Mouse (Mus musculus) limb, embryonic 11.5 days (tissue): ENCODE data around the gene Tmem179. TPM values are rescaled to one million over a fixed set of nuclear protein-coding genes. Genes with fewer than 3 reads are reported as not detected.

Experiments
- ATAC-seq: fragments of 200-750 bp; cut with Nextera tagmentation; 2 replicates; pipeline ENCODE4 v1.8.0; 2017; ENCODE audit warnings: low read depth; ENCODE audit not compliant: insufficient number of reproducible peaks, low FRiP score, low TSS enrichment
- DNase-seq: peaks from one replicate; pipeline ENCODE4 v3.0.0-alpha.2; 2015; ENCODE audit warnings: low spot score
- H3K27ac ChIP-seq: fragments of 300-500 bp; sonication (generic); replicated peaks from 2 replicates; pipeline ENCODE4 v1.5.1; 2014; ENCODE audit warnings: low read depth, mild to moderate bottlenecking, low read length
- H3K27me3 ChIP-seq: fragments of 300-500 bp; sonication (generic); 2 replicates; pipeline ENCODE4 v1.6.1; 2014; ENCODE audit warnings: mild to moderate bottlenecking, low read length, mixed read lengths; ENCODE audit not compliant: control insufficient read depth, insufficient read depth
- H3K36me3 ChIP-seq: fragments of 300-500 bp; sonication (generic); 2 replicates; pipeline ENCODE4 v1.6.1; 2014; ENCODE audit warnings: mild to moderate bottlenecking, low read length, moderate library complexity, mixed read lengths; ENCODE audit not compliant: control insufficient read depth, insufficient read depth
- H3K4me1 ChIP-seq: fragments of 300-500 bp; sonication (generic); 2 replicates; pipeline ENCODE4 v1.6.1; 2014; ENCODE audit warnings: low read length, mixed read lengths; ENCODE audit not compliant: control insufficient read depth, insufficient read depth
- H3K4me2 ChIP-seq: fragments of 300-500 bp; sonication (generic); 2 replicates; pipeline ENCODE4 v1.6.1; 2014; ENCODE audit warnings: low read depth, mild to moderate bottlenecking, moderate library complexity; ENCODE audit not compliant: severe bottlenecking
- H3K4me3 ChIP-seq: fragments of 300-500 bp; sonication (generic); 2 replicates; pipeline ENCODE4 v1.5.1; 2014; ENCODE audit warnings: low read depth, low read length
- H3K9ac ChIP-seq: fragments of 300-500 bp; sonication (generic); 2 replicates; pipeline ENCODE4 v1.6.1; 2014; ENCODE audit warnings: mild to moderate bottlenecking, low read length
- H3K9me3 ChIP-seq: fragments of 300-500 bp; sonication (generic); 2 replicates; pipeline ENCODE4 v1.6.1; 2016; ENCODE audit warnings: low read length; ENCODE audit not compliant: control insufficient read depth
- WGBS: fragments of 180-500 bp; shearing (Covaris S2); extraction: QIAGEN DNeasy Blood & Tissue Kit; methylation state at CpG from one replicate; pipeline ENCODE4 v1.1.7; 2014; 5-methylcytosine and 5-hydroxymethylcytosine counted together
- polyA plus RNA-seq: library from polyadenylated mRNA; unstranded; fragments of >200 nt; fragmentation: Nextera tagmentation; extraction: Ambion mirVana; gene quantifications from 2 replicates; pipeline ENCODE4 v1.2.1, GENCODE M21; 2014

The Tmem179 gene
- polyA plus RNA-seq, 1 experiment from 2014 or later, result 0.16 TPM

DNA sequence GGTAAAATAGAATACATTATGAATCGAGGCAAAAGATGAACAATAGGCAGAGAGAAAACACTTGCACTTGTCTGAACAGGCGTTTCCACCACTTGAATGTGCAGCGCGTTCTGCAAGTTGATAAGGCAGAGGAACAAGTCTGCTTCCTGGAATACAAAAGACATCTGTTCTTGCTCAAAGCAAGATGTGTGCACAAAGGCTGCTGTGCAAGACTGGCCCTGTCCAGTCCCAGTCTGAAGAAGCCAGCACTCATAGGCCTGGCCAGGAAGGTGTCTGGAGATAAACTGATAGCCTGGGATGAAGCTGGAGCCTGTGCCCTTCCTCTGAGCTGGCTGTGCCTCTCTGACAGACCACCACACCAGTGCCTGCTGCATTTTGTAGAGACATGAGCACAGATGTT, 1.6 kb upstream of the Tmem179 start:
- no peaks in the 10 kb centered on the region for H3K9me3 ChIP-seq
- ATAC-seq (no peak), DNase-seq (no peak)
- no peaks in the 10 kb centered on the region for H3K36me3 ChIP-seq
- peaks cover 5% of the 10 kb centered on the region; the same call in 1 of the 2 replicates for H3K4me1 ChIP-seq
- H3K27me3 ChIP-seq, result no peaks in the 10 kb centered on the region
- no peak overlapping the region for H3K27ac ChIP-seq
- H3K9ac ChIP-seq, result 0 out of 2 replicates have a peak overlapping the region, but pooled peaks have one; percentile 1
- no peak overlapping the region for H3K4me2 ChIP-seq
- WGBS, result 63% methylated on average over 4 of the region's 4 CpGs
- no peak overlapping the region for H3K4me3 ChIP-seq

DNA sequence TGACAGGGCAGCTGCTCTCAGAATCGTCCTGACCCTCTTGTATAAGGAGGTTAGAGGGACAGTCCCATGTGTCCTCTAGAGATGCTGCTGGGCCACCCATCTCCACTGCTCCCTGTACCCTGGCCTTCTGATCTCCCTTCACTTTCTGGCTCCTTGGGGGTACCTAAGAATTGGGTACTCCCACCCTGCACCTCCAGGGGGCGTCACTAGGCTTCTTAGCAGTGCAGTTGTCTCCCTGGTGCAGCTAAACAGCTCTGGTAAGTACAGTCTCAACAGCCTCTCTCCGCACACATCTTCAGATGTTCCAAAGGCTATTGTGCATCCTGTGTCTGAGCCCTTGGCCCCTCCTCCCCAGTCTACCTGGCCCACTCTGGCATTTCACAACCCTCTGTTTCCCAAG, 1.6 kb downstream of the Tmem179 start:
- peaks cover 9% of the 10 kb centered on the region; the same call in 1 of the 2 replicates for H3K4me1 ChIP-seq
- H3K4me2 ChIP-seq, result no peak overlapping the region
- DNase-seq (no peak), ATAC-seq (no peak)
- H3K27me3 ChIP-seq, result peaks cover 15% of the 10 kb centered on the region
- 53% methylated on average over 3 of the region's 3 CpGs for WGBS
- no peaks in the 10 kb centered on the region for H3K36me3 ChIP-seq
- no peak overlapping the region for H3K27ac ChIP-seq
- no peak overlapping the region for H3K9ac ChIP-seq
- H3K9me3 ChIP-seq, result no peaks in the 10 kb centered on the region
- H3K4me3 ChIP-seq, result no peak overlapping the region

DNA sequence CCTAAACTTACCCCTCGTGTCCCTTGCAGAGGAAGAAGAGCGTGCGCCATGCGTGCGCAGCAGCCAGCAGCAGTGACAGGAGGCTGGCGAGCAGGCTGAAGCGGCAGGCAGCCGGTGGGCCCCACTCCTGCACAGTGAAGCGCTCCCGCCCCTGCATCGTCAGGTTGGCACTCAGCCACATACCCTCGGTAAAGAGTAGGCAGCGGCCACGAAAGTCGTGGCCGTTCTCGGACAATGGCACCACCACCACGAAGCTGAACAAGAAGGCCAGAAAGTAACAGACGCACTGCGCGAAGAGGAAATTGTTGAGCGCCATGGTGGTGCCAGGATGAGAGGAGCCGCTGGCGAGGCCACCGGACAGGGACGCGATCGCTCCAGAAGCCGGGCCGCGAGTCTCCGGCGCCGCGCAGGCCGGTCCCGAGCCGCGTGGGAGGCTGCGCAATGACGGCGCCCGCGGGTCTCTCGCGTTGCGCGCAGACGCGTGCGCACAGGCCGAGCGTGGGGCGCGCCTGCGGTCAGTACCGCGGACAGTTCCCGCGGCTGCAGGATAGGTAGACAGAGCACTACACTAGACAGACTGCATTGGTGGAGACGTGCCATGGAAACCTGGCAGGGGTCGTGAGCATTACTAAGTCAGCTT, 5.7 kb downstream of the Tmem179 start:
- H3K27ac ChIP-seq, result no peak overlapping the region
- peak; percentile 79 for DNase-seq
- peak overlapping the region; percentile 53 for H3K4me2 ChIP-seq
- H3K36me3 ChIP-seq, result no peaks in the 10 kb centered on the region
- H3K27me3 ChIP-seq, result peaks cover 19% of the 10 kb centered on the region
- WGBS, result 3% methylated on average over 62 of the region's 62 CpGs
- ATAC-seq, result no peak
- H3K4me3 ChIP-seq, result peak overlapping the region; percentile 12; the same call in 1 of the 2 replicates
- no peak overlapping the region for H3K9ac ChIP-seq
- H3K9me3 ChIP-seq, result no peaks in the 10 kb centered on the region
- 0 out of 2 replicates have a peak, but pooled peaks cover 4% of the 10 kb centered on the region for H3K4me1 ChIP-seq

DNA sequence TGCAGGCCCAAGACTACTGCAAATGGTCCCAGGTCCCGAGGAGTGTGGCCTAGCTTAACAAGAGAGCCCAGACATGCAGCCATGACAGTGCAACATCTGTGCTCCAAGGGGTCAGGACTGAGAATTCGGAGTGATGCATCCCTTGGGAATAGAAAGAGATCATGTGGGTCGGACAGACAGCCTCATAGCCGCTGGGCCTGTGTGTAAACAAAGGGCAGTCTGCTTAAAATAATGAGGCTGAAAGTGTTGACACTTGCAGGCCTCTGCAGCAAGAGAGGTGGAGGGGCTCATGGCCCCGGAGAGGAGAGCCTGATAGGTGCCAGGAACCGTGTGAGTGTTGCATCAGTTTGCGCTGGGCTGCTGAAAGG, 6.2 kb downstream of the Tmem179 start:
- WGBS, result 34% methylated on average over 7 of the region's 7 CpGs
- H3K9me3 ChIP-seq, result no peaks in the 10 kb centered on the region
- H3K4me3 ChIP-seq, result no peak overlapping the region
- DNase-seq (no peak), ATAC-seq (no peak)
- peaks cover 19% of the 10 kb centered on the region for H3K27me3 ChIP-seq
- H3K4me2 ChIP-seq, result peak overlapping the region; percentile 53; the same call in 1 of the 2 replicates
- H3K27ac ChIP-seq, result no peak overlapping the region
- 0 out of 2 replicates have a peak, but pooled peaks cover 4% of the 10 kb centered on the region for H3K4me1 ChIP-seq
- no peaks in the 10 kb centered on the region for H3K36me3 ChIP-seq
- H3K9ac ChIP-seq, result no peak overlapping the region

DNA sequence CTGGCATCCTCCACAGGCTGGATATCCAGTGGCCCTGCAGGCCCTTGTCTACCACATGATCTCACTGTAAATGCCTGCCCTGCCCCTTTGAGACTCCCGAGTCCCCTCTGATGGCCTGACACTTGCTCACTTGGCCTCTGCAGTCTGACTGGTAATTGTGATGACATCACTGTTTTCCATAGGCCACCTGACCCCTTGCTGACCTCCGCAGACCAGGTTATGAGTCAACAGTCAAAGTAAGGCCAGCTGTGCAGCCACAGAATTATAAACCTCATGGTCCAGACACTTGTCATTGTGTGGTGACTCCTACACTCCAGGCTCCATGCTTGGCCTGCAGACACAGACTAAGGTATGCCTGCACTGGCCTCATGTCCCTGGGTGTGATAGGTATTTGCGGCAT, 8.6 kb downstream of the Tmem179 start:
- 82% methylated on average over 3 of the region's 3 CpGs for WGBS
- Histone ChIP-seq H3K9me3 (no peaks in the 10 kb centered on the region), H3K4me1 (0 out of 2 replicates have a peak, but pooled peaks cover 4% of the 10 kb centered on the region), H3K4me3 (no peak overlapping the region), H3K4me2 (no peak overlapping the region), H3K27ac (no peak overlapping the region), H3K9ac (no peak overlapping the region), H3K36me3 (no peaks in the 10 kb centered on the region), H3K27me3 (peaks cover 19% of the 10 kb centered on the region)
- ATAC-seq, result no peak
- DNase-seq, result no peak

DNA sequence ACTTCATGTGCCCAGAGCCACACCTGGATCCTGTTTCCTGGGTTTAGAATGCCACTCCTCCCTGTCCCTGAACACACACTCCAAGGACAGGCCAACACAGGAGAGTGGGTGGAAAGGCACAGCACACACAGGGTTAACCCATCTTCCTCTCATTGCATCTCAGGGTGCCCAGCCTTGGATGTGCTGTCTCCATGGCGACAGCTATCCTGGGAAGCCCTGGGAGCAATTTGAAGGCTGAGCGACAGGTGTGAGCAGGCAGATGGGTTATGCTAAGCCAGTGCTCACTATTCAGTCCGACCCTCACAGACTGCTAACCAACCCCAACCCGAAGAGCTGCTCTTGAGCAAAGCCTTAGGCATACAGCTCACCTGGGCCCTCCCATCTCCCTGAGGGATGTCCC, 9.3 kb downstream of the Tmem179 start:
- peaks cover 19% of the 10 kb centered on the region for H3K27me3 ChIP-seq

DNA sequence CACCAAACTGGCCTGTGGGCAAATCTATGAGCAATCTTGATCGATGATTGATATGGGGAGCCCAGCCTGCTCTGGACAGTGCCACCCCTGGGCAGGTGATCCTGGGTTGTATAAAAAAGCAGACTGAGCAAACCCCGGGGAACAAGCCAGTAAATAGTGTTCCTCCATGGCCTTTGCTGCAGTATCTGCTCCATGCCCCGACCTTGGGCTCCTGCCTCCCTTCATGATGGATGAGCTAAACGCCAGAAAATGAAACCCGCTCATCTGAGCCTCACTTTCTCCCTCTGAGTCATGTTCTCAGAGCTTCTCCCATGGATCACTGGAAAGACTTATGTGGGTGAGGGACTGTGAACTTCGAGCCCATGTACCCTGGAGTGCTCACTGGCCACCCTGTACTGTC, 10.3 kb downstream of the Tmem179 start:
- Histone ChIP-seq H3K4me3 (no peak overlapping the region), H3K4me2 (no peak overlapping the region), H3K9ac (no peak overlapping the region), H3K36me3 (no peaks in the 10 kb centered on the region), H3K27me3 (peaks cover 17% of the 10 kb centered on the region), H3K9me3 (no peaks in the 10 kb centered on the region), H3K27ac (no peak overlapping the region), H3K4me1 (0 out of 2 replicates have a peak, but pooled peaks cover 4% of the 10 kb centered on the region)
- ATAC-seq, result no peak
- DNase-seq, result no peak
- 80% methylated on average over 6 of the region's 6 CpGs for WGBS

More for the DNA sequence above, 9.3 kb downstream of the Tmem179 start:
- no peaks in the 10 kb centered on the region for H3K36me3 ChIP-seq
- no peak overlapping the region for H3K27ac ChIP-seq
- H3K4me3 ChIP-seq, result no peak overlapping the region
- 27% methylated on average over 4 of the region's 4 CpGs for WGBS
- no peak overlapping the region for H3K9ac ChIP-seq
- H3K9me3 ChIP-seq, result no peaks in the 10 kb centered on the region
- DNase-seq, result no peak
- ATAC-seq, result no peak
- no peak overlapping the region for H3K4me2 ChIP-seq
- H3K4me1 ChIP-seq, result 0 out of 2 replicates have a peak, but pooled peaks cover 4% of the 10 kb centered on the region

DNA sequence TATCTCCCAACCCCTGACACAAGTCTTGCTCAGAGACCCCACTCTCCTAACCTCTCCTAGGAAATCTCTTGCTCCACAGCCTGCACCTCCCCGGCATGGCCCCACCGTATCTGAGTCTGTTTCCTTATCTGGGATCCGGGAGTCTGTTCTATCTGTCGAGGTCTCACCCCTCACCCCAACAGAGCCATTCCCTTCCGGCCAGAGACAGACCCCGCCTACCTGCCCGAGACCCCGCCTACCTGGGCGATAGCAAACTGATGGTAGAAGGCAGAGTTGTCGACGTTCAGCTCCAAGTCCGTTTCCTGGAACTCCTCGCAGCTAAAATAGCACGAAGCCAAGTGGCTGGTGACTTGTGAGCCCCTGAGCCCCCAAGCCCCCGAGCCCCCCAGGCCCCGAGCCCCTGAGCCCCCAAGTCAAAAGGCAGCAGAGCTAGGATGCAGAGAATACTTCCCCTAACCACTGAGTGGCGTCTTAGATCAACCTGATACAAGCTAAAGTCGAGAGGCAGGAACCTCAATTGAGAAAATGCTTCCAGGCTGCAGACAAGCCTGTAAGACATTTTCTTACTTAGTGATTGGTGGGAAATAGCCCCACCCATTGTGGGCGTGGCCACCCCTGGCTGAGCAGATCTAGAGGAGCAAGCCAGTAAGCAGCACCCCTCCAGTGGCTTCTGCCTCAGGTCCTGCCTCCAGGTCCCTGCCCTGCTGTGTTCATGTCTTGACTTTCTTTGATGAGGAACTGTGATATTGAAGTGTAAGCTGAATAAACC, 13.4 kb downstream of the Tmem179 start:
- Histone ChIP-seq H3K9ac (no peak overlapping the region), H3K4me3 (no peak overlapping the region), H3K4me2 (no peak overlapping the region), H3K27me3 (no peaks in the 10 kb centered on the region), H3K9me3 (no peaks in the 10 kb centered on the region), H3K36me3 (no peaks in the 10 kb centered on the region), H3K27ac (no peak overlapping the region), H3K4me1 (no peaks in the 10 kb centered on the region)
- no peak for DNase-seq
- 29% methylated on average over 19 of the region's 19 CpGs for WGBS
- ATAC-seq, result no peak
